Mouse (Mus musculus) thymus, postnatal 36 days (tissue): ENCODE data around the gene Sox6.
"Not testable (repeated sequence)": the region's sequence is repeated elsewhere in the genome, so short reads cannot be mapped to it uniquely, and the experiment has no call there.

ENCODE experiments used
- DNase-seq, 2 experiments: peaks; one replicate each; pipeline ENCODE4 v3.0.0; 2022; ENCODE audit warnings: mixed read lengths in 2 of 2

The Sox6 gene

DNA sequence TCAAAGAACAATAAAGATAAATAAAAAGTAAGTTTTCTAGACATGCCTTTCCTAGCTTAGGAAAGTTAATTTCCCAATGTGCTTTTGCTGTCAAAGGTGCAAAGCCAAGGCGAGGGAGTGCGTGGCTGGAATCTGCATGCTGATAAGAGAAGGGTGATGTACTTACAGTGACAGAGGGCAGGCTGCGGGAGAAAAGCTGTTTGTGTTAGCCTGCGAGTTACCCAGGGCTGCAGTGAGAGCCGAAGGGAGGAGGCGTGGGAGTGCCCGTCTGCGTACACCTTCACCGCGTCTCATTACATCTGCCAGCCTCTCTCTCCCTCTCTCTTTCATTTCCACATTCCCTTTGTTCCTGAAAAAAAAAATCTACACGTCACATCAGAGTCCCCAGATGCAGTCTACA, at the start of gene Sox6:
Gene Sox6, minus strand, starts transcription at position 286 of the 400 bp plus-strand sequence.
- no peak for DNase-seq

DNA sequence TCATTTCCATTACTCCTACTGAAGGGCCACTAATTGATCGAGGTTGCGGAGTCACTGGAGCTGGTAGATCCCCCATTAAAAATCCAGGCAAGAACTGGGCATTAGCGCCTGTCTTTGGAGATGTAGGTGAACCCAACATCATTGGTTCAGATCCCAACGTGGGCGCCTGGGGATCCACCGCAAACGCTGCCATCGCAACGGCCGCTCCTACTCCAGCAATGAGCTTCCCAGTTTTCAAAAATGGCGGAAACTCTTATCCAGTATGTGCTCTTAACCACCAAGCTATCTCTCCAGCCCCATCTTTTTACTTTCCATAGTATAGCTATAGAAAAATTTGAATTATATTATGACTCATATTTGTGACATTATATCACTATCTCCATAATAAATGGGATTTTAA, 45.8 kb upstream of the Sox6 start, which contains the start of gene Gm4353:
Gene Gm4353, minus strand, starts transcription at position 270 of the 400 bp plus-strand sequence.
- not testable (repeated sequence) for DNase-seq

DNA sequence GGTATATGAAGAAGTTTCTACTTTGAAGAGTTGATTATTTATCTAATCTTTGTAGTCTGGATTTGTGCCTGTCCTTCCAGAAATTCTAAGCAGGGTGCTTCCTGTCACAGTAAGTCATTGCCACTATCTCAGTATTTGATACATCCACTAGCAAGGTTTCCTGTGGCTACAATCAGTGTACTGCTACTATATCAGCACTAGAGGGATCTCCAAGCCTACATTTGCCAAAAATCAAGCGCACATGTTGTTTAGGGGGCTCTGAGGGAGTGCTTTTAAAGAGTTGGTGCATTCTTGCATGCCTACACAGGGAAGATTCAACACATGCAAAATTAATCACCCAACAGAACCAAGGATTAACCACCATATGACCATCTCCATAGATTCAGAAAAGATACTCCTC, 22.1 kb upstream of the Sox6 start:
- DNase-seq: no peak

DNA sequence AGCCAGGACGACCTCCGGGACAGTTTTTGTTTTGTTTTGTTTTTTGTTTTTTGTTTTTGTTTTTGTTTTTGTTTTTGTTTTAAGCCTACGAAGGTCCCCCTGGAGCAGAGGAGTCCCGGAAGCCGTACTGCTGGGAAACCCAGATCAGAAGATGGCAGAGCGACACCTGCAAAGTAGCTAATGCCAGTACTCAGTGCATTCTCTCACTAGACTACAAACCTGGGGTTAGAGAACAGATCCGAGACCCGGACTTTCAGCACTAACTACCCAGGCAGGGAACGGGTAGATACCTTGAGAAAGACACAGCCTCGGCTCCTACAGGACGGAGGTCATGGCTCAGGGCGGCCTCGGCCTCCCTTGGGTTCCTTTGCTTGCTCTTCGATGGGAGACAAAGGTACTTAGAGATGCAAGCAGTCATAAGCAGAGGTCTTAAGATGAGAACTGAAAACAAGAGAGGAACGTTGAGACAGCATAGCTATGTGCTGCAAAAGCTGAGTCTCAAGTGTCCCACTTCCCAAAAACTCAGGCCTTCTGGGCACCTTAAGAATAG, 1.9 kb upstream of the Sox6 start:
- DNase-seq: no peak

DNA sequence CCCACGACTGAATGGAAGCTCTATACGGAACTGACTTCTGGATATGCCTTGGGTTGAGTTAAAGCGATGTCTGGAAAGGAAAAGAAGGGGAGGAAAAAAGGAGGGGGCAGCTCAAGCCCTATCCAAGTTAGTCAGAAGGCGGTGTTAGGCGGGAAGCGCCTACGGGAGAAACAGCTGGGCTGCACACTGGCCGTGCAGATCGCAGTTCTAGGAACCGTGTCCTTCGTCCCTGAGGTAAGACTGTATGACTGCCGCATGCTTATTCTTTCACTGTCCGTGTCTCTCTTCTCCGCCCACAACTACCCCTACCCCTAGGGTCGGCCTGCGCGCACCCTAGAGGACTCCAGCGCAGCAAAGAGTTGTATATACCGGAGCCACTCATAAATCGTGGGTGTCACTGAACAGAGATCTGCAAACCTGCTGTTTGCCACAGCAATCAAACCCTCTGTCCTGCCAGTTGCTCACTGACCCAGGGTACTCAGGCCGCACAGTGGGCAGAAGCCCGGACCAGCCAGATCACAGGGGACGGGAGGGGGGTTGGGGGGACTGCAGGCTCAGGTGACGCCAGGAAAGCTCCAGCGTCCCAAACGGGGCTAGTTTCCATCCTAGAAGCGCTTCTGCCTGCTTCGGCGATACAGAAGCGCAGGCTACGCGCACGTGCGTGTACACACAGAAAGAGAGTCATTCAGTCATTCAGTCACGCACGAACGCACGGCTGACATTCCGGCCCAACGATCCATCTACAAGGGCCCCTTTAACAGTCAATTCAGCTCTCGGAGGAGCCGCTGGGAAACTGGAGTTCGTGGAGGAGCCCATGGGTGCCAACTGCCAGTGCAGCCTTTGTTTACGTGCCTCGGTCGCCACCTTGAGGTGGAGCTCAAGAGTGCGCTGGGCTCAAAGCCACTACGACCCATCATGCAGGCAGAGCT, 1.2 kb upstream of the Sox6 start:
- DNase-seq: peak; percentile 72 to 78

DNA sequence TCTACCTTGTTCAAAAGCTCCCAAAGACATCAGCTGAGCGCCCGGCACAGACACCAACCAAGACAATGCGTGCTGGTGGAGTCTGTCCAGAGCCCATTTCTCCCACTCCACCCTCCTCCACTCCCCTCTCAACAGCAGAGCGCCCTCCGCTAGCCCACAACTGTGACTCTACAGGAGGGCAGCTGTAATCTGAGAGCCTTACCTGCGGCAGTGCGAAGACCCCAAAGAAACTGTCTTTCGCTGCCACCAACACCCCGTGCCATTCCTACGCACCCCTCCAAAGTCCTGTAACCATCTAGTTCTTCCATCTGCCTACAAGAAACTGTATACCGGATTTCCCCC, 571 bp upstream of the Sox6 start, which contains the start of gene 1110004F10Rik:
Gene 1110004F10Rik, plus strand, starts transcription at position 202 of the 342 bp plus-strand sequence.
- DNase-seq: no peak

DNA sequence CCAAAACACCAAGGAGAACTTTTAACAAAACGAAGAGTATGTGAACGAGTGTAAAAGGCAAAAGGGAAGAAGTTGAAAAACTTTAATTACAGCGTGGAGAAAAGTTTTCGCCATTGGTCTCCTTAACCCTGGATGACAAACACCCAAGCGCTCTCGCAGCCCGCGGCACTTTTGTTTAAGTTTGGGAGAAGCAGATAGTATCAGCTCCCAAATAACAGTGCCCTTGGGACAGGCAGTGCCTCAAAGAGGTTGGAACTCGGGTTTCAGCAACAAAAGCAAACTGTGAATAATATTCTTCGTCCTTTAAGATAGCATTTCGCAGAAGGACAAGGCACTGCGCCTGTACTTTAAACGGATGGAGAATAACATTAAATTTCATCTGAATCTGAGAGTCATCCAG, 572 bp downstream of the Sox6 start:
- no peak for DNase-seq

- no peak for DNase-seq
Measured at GRCm38 (mm10) chr7:116036591-116037555, 1.7 kb downstream of the Sox6 start.

DNA sequence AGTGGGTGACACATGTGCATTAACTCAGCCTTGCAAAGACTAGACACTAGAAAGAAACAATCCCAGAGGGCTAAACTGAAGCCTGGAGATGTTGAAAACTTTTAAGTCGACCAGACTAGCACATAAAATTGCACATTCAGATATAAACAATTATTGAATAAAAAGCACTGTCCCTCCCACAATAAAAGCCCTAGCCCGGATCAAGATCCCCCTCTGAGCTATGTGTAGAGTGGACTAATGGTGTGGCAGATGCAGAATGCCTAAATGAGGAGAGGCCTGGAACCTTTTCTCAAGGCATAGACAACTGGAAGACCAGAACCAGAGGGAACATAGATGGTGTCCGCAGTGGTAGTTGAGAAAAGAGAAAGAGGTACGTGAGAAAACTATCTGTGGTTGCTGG, 3.1 kb downstream of the Sox6 start:
- no peak for DNase-seq

GRCm38 (mm10) chr7:116034282-116034758, 4.3 kb downstream of the Sox6 start:
- peak in 1 of 2 experiments; percentile 11 for DNase-seq

DNA sequence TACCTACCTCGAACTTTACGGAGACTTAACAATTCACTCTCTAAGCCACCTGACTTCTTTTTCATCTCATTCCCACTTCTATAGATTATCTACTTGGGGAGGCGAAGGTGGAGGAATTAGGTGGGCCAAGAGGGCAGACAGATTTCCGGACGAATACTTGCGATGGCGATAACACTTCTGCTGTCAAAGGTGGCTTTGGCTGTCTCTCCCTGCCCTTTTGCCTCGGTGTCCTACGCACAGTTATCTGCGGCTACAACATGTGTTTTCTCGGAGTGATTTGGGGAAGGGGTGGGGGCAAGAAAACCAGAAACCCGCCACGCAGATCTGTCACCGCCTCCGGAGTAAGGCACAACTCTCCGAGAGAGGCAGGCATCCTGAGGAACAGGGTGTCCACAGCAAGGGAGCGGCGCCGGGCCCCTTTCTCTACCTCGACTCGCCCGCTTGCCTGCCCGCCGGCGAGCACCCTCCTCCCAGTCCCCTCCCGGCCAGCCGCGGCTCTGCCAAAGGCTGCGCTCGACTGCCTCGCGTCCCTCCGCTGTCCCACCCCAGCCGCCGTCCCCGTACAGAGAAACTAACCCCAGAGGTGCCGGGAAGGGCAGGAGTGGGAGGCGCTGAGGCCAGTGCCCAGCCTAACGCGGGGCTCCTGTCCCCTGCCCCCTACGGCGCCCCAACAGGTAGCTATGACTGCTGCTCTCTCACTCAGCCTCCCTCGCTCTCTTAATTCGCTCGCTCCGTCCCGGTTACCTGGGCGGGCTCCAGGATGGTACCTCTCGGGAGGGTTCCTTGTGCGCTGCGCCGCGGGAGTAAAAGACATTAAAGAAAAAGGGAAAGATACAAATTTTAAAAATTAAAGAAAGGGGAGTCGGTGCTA, 5.0 kb downstream of the Sox6 start:
- peak; percentile 10 to 26 for DNase-seq

GRCm38 (mm10) chr7:116032596-116033307, 5.8 kb downstream of the Sox6 start:
- peak; percentile 49 to 54 for DNase-seq

GRCm38 (mm10) chr7:116031718-116032595, 6.6 kb downstream of the Sox6 start:
- DNase-seq: peak; percentile 15 to 17

DNA sequence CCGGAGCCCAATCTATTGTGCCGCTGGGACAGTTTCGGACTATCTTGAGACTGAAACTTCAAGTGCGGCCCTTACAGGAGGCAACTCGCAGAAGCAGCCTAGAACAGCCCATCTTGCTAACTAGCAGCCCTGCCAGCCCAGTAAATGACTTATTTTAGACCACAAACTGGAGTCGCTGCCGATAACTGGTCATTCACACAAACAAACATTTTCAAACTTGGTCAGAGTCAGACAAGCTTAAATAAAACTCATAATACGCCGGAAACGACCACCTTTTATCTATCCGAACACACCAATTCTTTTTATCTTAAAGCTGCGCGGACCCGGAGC, 7.2 kb downstream of the Sox6 start:
- DNase-seq: no peak

GRCm38 (mm10) chr7:116030597-116031387, 7.8 kb downstream of the Sox6 start:
- peak in 1 of 2 experiments; percentile 10 for DNase-seq

- no peak for DNase-seq
Measured at GRCm38 (mm10) chr7:116029991-116030390, 8.6 kb downstream of the Sox6 start.

GRCm38 (mm10) chr7:116002726-116003125, 35.9 kb downstream of the Sox6 start:
- no peak for DNase-seq

- DNase-seq: no peak
Measured at GRCm38 (mm10) chr7:115988109-115988779, 50.4 kb downstream of the Sox6 start.

DNA sequence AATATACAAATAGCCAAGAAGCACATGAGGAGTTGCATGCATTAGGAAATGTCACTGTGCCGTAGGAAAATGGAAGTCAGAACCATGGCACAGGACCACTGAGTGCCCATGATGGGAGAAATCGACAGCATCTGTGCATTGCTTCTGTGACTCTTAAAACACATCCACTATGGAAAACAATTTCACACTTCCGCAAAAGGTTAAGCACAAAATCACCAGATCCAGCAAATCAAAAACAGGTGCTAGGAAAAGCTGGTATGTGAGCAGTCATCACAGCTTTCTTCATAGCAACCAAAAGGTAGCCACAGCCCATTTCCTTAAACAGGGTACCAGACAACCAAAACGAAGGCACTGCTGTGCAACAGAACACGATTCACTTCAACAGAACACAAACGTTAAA, 52.9 kb downstream of the Sox6 start:
- no peak for DNase-seq
